Mouse (Mus musculus) midbrain, embryonic 11.5 days (tissue): ENCODE results near the gene Selenom. TPM values are rescaled to one million over a fixed set of nuclear protein-coding genes. Genes with fewer than 3 reads are reported as not detected.

ENCODE experiments used
- ATAC-seq: fragments of 200-750 bp; cut with Nextera tagmentation; 2 replicates; pipeline ENCODE4 v1.8.0; 2017; ENCODE audit warnings: moderate TSS enrichment, moderate library complexity; ENCODE audit not compliant: low FRiP score
- DNase-seq: peaks from one replicate; pipeline ENCODE4 v3.0.0; 2015; ENCODE audit warnings: low spot score; ENCODE audit errors: missing footprints
- H3K27ac ChIP-seq: fragments of 300-500 bp; sonication (generic); 2 replicates; pipeline ENCODE4 v1.5.1; 2014; ENCODE audit warnings: low read depth, low read length
- H3K27me3 ChIP-seq: fragments of 300-500 bp; sonication (generic); 2 replicates; pipeline ENCODE4 v1.6.1; 2014; ENCODE audit warnings: mild to moderate bottlenecking, low read length, moderate library complexity, mixed read lengths; ENCODE audit not compliant: control insufficient read depth, insufficient read depth
- H3K36me3 ChIP-seq: fragments of 300-500 bp; sonication (generic); 2 replicates; pipeline ENCODE4 v1.6.1; 2014; ENCODE audit warnings: mild to moderate bottlenecking, low read length, moderate library complexity, mixed read lengths; ENCODE audit not compliant: control insufficient read depth, insufficient read depth
- H3K4me1 ChIP-seq: fragments of 300-500 bp; sonication (generic); 2 replicates; pipeline ENCODE4 v1.6.1; 2014; ENCODE audit warnings: low read length; ENCODE audit not compliant: control insufficient read depth, insufficient read depth
- H3K4me2 ChIP-seq: fragments of 300-500 bp; sonication (generic); 2 replicates; pipeline ENCODE4 v1.6.1; 2014; ENCODE audit warnings: mild to moderate bottlenecking, moderate library complexity
- H3K4me3 ChIP-seq: fragments of 300-500 bp; sonication (generic); 2 replicates; pipeline ENCODE4 v1.5.1; 2014; ENCODE audit warnings: low read depth, low read length
- H3K9ac ChIP-seq: fragments of 300-500 bp; sonication (generic); 2 replicates; pipeline ENCODE4 v1.6.1; 2014; ENCODE audit warnings: low read length
- H3K9me3 ChIP-seq: fragments of 300-500 bp; sonication (generic); 2 replicates; pipeline ENCODE4 v1.6.1; 2016; ENCODE audit warnings: low read length; ENCODE audit not compliant: control insufficient read depth
- WGBS: fragments of 180-500 bp; shearing (Covaris S2); extraction: QIAGEN DNeasy Blood & Tissue Kit; methylation state at CpG from one replicate; pipeline ENCODE4 v1.1.7; 2014; 5-methylcytosine and 5-hydroxymethylcytosine counted together
- polyA plus RNA-seq: library from polyadenylated mRNA; unstranded; fragments of >200 nt; fragmentation: Nextera tagmentation; extraction: Ambion mirVana; gene quantifications from 2 replicates; pipeline ENCODE4 v1.2.1, GENCODE M21; 2014

Gene Selenom
- polyA plus RNA-seq, 1 experiment from 2014 or later, result 58.9 TPM

- Histone ChIP-seq H3K36me3 (no peaks in the 10 kb centered on the region), H3K9me3 (peaks cover 3% of the 10 kb centered on the region; the same call in 1 of the 2 replicates), H3K4me3 (peak within 1 kb of the TSS; percentile 55), H3K4me2 (peak within 1 kb of the TSS; percentile 58), H3K4me1 (peaks cover 11% of the 10 kb centered on the region), H3K27ac (no peak within 1 kb of the TSS), H3K27me3 (no peaks in the 10 kb centered on the region), H3K9ac (peak within 1 kb of the TSS; percentile 44; the same call in 1 of the 2 replicates)
- 93% methylated on average over 23 of the region's 23 CpGs for WGBS
- ATAC-seq, result no peak
- DNase-seq, result no peak
Observed at GRCm38 (mm10) chr11:3540451-3541085, 26.1 kb downstream of the Selenom start, which contains the start of gene Smtn. TSS of gene Smtn (minus strand) at chr11:3540612.

GRCm38 (mm10) chr11:3541932-3542331 lies 27.4 kb downstream of the Selenom start:
- Histone ChIP-seq H3K9me3 (peaks cover 3% of the 10 kb centered on the region; the same call in 1 of the 2 replicates), H3K27me3 (no peaks in the 10 kb centered on the region), H3K27ac (no peak overlapping the region), H3K9ac (no peak overlapping the region), H3K4me2 (no peak overlapping the region), H3K4me1 (peaks cover 4% of the 10 kb centered on the region; the same call in 1 of the 2 replicates), H3K36me3 (no peaks in the 10 kb centered on the region), H3K4me3 (no peak overlapping the region)
- 73% methylated on average over 3 of the region's 3 CpGs for WGBS
- no peak for ATAC-seq
- DNase-seq, result no peak

- Histone ChIP-seq H3K27me3 (no peaks in the 10 kb centered on the region), H3K4me2 (no peak overlapping the region), H3K4me3 (no peak overlapping the region), H3K9me3 (peaks cover 3% of the 10 kb centered on the region; the same call in 1 of the 2 replicates), H3K4me1 (peaks cover 4% of the 10 kb centered on the region; the same call in 1 of the 2 replicates), H3K9ac (no peak overlapping the region), H3K27ac (no peak overlapping the region), H3K36me3 (no peaks in the 10 kb centered on the region)
- DNase-seq (no peak), ATAC-seq (no peak)
- 61% methylated on average over 5 of the region's 5 CpGs for WGBS
Observed at GRCm38 (mm10) chr11:3543001-3543400, 28.5 kb downstream of the Selenom start.

GRCm38 (mm10) chr11:3544409-3544808 lies 29.9 kb downstream of the Selenom start:
- Histone ChIP-seq H3K4me2 (no peak overlapping the region), H3K27me3 (no peaks in the 10 kb centered on the region), H3K9me3 (peaks cover 3% of the 10 kb centered on the region; the same call in 1 of the 2 replicates), H3K4me3 (no peak overlapping the region), H3K9ac (no peak overlapping the region), H3K36me3 (no peaks in the 10 kb centered on the region), H3K4me1 (no peaks in the 10 kb centered on the region), H3K27ac (no peak overlapping the region)
- no peak for DNase-seq
- 93% methylated on average over 5 of the region's 5 CpGs for WGBS
- no peak for ATAC-seq

GRCm38 (mm10) chr11:3545531-3546241 lies 31.2 kb downstream of the Selenom start:
- DNase-seq (no peak), ATAC-seq (no peak)
- Histone ChIP-seq H3K27ac (no peak overlapping the region), H3K4me1 (no peaks in the 10 kb centered on the region), H3K4me3 (no peak overlapping the region), H3K9me3 (peaks cover 3% of the 10 kb centered on the region; the same call in 1 of the 2 replicates), H3K4me2 (no peak overlapping the region), H3K36me3 (no peaks in the 10 kb centered on the region), H3K27me3 (no peaks in the 10 kb centered on the region), H3K9ac (no peak overlapping the region)
- 18% methylated on average over 9 of the region's 9 CpGs for WGBS

- H3K4me1 ChIP-seq, result no peaks in the 10 kb centered on the region
- H3K27ac ChIP-seq, result no peak overlapping the region
- no peak overlapping the region for H3K9ac ChIP-seq
- no peaks in the 10 kb centered on the region for H3K27me3 ChIP-seq
- H3K9me3 ChIP-seq, result peaks cover 3% of the 10 kb centered on the region; the same call in 1 of the 2 replicates
- DNase-seq (peak; percentile 78), ATAC-seq (no peak)
- H3K4me3 ChIP-seq, result no peak overlapping the region
- H3K4me2 ChIP-seq, result no peak overlapping the region
- H3K36me3 ChIP-seq, result no peaks in the 10 kb centered on the region
- 29% methylated on average over 1 of the region's 1 CpGs for WGBS
Observed at GRCm38 (mm10) chr11:3546242-3546562, 31.7 kb downstream of the Selenom start.

GRCm38 (mm10) chr11:3547047-3547446 lies 32.6 kb downstream of the Selenom start:
- H3K4me3 ChIP-seq, result no peak overlapping the region
- no peaks in the 10 kb centered on the region for H3K4me1 ChIP-seq
- peaks cover 3% of the 10 kb centered on the region; the same call in 1 of the 2 replicates for H3K9me3 ChIP-seq
- no peak overlapping the region for H3K9ac ChIP-seq
- 70% methylated on average over 2 of the region's 2 CpGs for WGBS
- no peaks in the 10 kb centered on the region for H3K27me3 ChIP-seq
- no peak overlapping the region for H3K27ac ChIP-seq
- DNase-seq, result peak; percentile 26
- no peak overlapping the region for H3K4me2 ChIP-seq
- no peaks in the 10 kb centered on the region for H3K36me3 ChIP-seq
- no peak for ATAC-seq

GRCm38 (mm10) chr11:3547969-3548368 lies 33.5 kb downstream of the Selenom start:
- Histone ChIP-seq H3K9ac (no peak overlapping the region), H3K4me3 (no peak overlapping the region), H3K27me3 (no peaks in the 10 kb centered on the region), H3K9me3 (peaks cover 3% of the 10 kb centered on the region; the same call in 1 of the 2 replicates), H3K36me3 (no peaks in the 10 kb centered on the region), H3K27ac (no peak overlapping the region), H3K4me2 (no peak overlapping the region), H3K4me1 (no peaks in the 10 kb centered on the region)
- 40% methylated on average over 6 of the region's 6 CpGs for WGBS
- ATAC-seq (peak; percentile 71; the same call in 1 of the 2 replicates), DNase-seq (no peak)
